Mouse (Mus musculus) heart, embryonic 10.5 days (tissue): Measurements from ENCODE around the gene Fam214b. TPM values are rescaled to one million over a fixed set of nuclear protein-coding genes. Genes with fewer than 3 reads are reported as not detected.

Experiments
- DNase-seq: peaks from one replicate; pipeline ENCODE4 v3.0.0-alpha.2; 2017; ENCODE audit warnings: low spot score
- H3K27ac ChIP-seq: fragments of 300-500 bp; sonication (generic); 2 replicates; pipeline ENCODE4 v1.5.1; 2016; ENCODE audit warnings: mild to moderate bottlenecking
- H3K27me3 ChIP-seq: fragments of 300-500 bp; sonication (generic); 2 replicates; pipeline ENCODE4 v1.6.1; 2016; ENCODE audit warnings: mild to moderate bottlenecking; ENCODE audit not compliant: poor library complexity, insufficient read depth, severe bottlenecking
- H3K36me3 ChIP-seq: fragments of 300-500 bp; sonication (generic); 2 replicates; pipeline ENCODE4 v1.6.1; 2016; ENCODE audit warnings: mild to moderate bottlenecking, moderate library complexity
- H3K4me1 ChIP-seq: fragments of 300-500 bp; sonication (generic); 2 replicates; pipeline ENCODE4 v1.6.1; 2016; ENCODE audit warnings: mild to moderate bottlenecking
- H3K4me3 ChIP-seq: fragments of 300-500 bp; sonication (generic); 2 replicates; pipeline ENCODE4 v1.5.1; 2016; ENCODE audit warnings: mild to moderate bottlenecking, moderate library complexity
- H3K9me3 ChIP-seq: fragments of 300-500 bp; sonication (generic); 2 replicates; pipeline ENCODE4 v1.6.1; 2016; ENCODE audit warnings: mild to moderate bottlenecking, moderate library complexity
- WGBS: fragments of 180-500 bp; shearing (Covaris S2); methylation state at CpG from one replicate; pipeline ENCODE4 v1.1.7; 2016; 5-methylcytosine and 5-hydroxymethylcytosine counted together
- polyA plus RNA-seq: library from polyadenylated mRNA; unstranded; fragments of >200 nt; fragmentation: Nextera tagmentation; extraction: Ambion mirVana; gene quantifications from 2 replicates; pipeline ENCODE4 v1.2.1, GENCODE M21; 2016

The Fam214b gene
- polyA plus RNA-seq, 1 experiment from 2014 or later: 12.0 TPM

- no peak for DNase-seq
- no peak overlapping the region for H3K4me3 ChIP-seq
- H3K4me1 ChIP-seq: peaks cover 51% of the 10 kb centered on the region
- peaks cover 32% of the 10 kb centered on the region for H3K36me3 ChIP-seq
- H3K9me3 ChIP-seq: no peaks in the 10 kb centered on the region
- H3K27ac ChIP-seq: no peak overlapping the region
- WGBS: 90% methylated on average over 6 of the region's 6 CpGs
- H3K27me3 ChIP-seq: no peaks in the 10 kb centered on the region
Observed at GRCm38 (mm10) chr4:43035851-43036250, 10.2 kb downstream of the Fam214b start.

DNA sequence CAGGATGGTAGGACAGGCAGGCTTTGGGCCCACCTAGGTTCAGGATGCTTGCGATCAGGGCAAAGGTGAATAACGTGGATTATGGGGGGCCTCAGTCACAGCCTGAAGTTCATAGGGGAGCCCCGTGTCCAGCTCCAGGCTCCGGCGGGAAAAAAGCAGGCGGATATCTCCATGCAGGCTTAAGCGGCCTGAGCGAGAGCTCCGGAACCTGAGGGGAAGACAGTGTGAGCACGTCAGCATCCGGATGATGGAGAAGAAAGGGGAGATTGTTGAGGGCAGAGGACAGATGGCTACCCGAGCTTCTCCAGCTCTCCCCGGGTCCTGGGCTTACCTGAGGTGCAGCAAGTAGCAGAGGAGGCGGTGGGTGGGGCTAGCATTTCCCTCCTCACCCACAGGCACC lies 12.5 kb downstream of the Fam214b start:
- H3K4me1 ChIP-seq: peaks cover 41% of the 10 kb centered on the region
- H3K36me3 ChIP-seq: peaks cover 47% of the 10 kb centered on the region
- DNase-seq: no peak
- no peak overlapping the region for H3K4me3 ChIP-seq
- H3K27ac ChIP-seq: no peak overlapping the region
- WGBS: 78% methylated on average over 14 of the region's 14 CpGs
- no peaks in the 10 kb centered on the region for H3K27me3 ChIP-seq
- H3K9me3 ChIP-seq: no peaks in the 10 kb centered on the region

DNA sequence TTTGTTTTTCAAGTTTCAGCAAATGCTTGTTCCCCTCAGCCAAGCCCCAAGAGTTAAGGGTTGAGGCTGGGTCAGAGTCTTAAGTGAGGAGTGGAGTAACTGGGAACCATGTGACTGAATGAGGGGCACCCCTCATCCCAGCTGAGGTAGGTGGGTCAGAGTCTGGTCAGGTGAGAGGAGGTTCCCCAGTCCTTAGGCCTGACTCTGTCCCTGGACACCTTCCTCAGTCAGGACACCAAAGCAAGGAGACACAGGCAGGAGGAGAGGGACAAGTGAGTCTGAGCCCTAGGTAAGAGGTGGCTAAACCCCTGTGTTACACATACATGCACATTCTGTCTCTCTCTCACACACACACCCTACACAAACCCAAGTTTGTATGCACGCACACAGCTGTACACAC lies 13.5 kb downstream of the Fam214b start:
- no peak overlapping the region for H3K27ac ChIP-seq
- peaks cover 57% of the 10 kb centered on the region for H3K36me3 ChIP-seq
- DNase-seq: no peak
- H3K9me3 ChIP-seq: no peaks in the 10 kb centered on the region
- H3K27me3 ChIP-seq: no peaks in the 10 kb centered on the region
- peaks cover 32% of the 10 kb centered on the region for H3K4me1 ChIP-seq
- no peak overlapping the region for H3K4me3 ChIP-seq
- 100% methylated on average over 1 of the region's 1 CpGs for WGBS

DNA sequence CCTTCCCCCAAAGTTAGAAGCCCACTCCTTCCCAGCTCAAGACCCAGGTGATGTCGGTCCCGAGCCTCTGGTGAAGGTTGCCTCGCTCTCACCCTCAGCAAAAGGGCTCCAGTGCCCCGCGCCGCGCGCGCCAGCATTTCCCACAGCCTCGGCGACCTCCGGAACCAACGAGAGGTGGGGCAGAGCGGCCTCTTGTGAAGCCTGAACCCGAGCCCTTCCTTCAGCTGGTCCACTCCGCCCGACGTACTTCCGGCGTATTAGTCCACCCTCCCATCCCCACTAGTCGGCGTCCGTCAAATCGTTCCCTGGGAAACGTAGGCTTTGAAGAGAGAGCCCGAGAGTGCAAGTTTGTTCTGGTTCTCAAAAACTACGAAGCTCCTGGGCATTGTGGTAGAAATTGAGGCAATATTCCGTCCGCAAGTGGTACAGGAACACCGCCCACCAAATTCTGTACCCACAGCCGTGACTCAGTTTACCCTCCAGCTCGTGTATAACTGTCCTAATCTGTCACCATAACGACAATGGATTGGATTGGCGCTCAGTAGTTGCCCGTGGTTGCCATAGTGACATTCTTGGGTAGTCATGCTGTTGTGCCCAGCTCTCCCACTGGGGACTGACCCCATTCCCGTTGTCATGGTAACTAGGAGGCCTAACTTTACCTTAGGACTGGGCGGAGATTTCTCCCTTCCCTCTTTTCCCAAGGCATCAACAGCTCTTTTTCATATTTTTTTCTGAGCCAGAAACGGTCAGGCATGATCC lies 14.6 kb downstream of the Fam214b start, which contains the start of gene Stoml2:
Gene Stoml2, minus strand, starts transcription at position 474 of the 759 bp plus-strand sequence.
- Histone ChIP-seq H3K9me3 (no peaks in the 10 kb centered on the region), H3K36me3 (peaks cover 64% of the 10 kb centered on the region), H3K27me3 (no peaks in the 10 kb centered on the region), H3K4me1 (peaks cover 22% of the 10 kb centered on the region), H3K27ac (peak within 1 kb of the TSS; percentile 96), H3K4me3 (peak within 1 kb of the TSS; percentile 73)
- DNase-seq: peak; percentile 98
- WGBS: 1% methylated on average over 38 of the region's 38 CpGs

DNA sequence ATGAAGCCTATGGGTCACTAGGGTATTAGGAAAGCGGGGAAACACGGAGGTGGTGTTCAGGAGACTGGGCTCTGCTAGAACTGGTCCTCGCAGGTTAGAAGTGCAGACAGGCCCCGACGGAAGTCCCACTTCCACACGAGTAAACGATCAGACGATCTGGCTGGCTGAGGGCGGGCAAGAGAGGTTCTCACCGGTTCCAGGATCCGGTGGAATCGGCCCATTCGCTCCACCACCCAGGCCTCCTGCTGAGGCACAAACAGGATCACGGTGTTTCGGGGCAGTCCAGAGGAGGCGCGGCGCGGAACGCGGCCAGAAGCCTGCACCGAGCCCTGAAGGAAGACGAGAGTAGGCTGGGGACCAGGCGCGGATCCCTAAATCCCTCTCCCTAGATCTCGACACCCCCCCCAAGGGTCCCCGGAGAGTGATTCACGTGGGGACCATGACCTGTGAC lies 15.2 kb downstream of the Fam214b start:
- DNase-seq: no peak
- Histone ChIP-seq H3K4me3 (peak overlapping the region; percentile 73), H3K4me1 (peaks cover 19% of the 10 kb centered on the region), H3K9me3 (no peaks in the 10 kb centered on the region), H3K36me3 (peaks cover 57% of the 10 kb centered on the region), H3K27me3 (no peaks in the 10 kb centered on the region), H3K27ac (peak overlapping the region; percentile 96)
- 2% methylated on average over 28 of the region's 28 CpGs for WGBS

GRCm38 (mm10) chr4:43030352-43030751 lies 15.7 kb downstream of the Fam214b start:
- peak overlapping the region; percentile 96 for H3K27ac ChIP-seq
- no peak for DNase-seq
- H3K9me3 ChIP-seq: no peaks in the 10 kb centered on the region
- H3K4me3 ChIP-seq: peak overlapping the region; percentile 73
- no peaks in the 10 kb centered on the region for H3K27me3 ChIP-seq
- peaks cover 19% of the 10 kb centered on the region for H3K4me1 ChIP-seq
- 66% methylated on average over 9 of the region's 9 CpGs for WGBS
- peaks cover 54% of the 10 kb centered on the region for H3K36me3 ChIP-seq

GRCm38 (mm10) chr4:43029749-43030148 lies 16.3 kb downstream of the Fam214b start:
- 89% methylated on average over 9 of the region's 9 CpGs for WGBS
- Histone ChIP-seq H3K36me3 (peaks cover 52% of the 10 kb centered on the region), H3K4me1 (peaks cover 25% of the 10 kb centered on the region), H3K9me3 (no peaks in the 10 kb centered on the region), H3K27ac (no peak overlapping the region), H3K27me3 (no peaks in the 10 kb centered on the region), H3K4me3 (no peak overlapping the region; the same call in 1 of the 2 replicates)
- DNase-seq: no peak

DNA sequence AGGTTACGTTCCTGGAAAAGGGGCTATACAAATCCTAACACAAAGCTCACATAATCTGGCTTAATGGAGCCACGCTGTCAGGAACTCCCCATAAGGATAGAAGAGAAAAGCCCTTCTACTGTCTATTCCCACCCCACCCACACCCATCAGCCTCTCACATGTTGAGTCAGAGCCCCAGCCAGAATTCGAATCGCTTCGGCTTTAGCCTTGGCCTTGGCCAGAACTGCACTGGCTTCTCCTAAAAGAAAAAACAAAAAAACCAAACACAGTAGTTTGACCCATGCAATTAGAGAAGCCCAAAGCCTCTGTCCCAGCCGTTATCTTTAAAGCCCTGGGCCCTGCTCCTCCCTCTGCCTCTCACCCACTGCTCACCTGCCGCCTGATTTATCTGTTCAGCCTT lies 16.9 kb downstream of the Fam214b start:
- H3K9me3 ChIP-seq: no peaks in the 10 kb centered on the region
- H3K4me1 ChIP-seq: peaks cover 31% of the 10 kb centered on the region
- H3K27me3 ChIP-seq: no peaks in the 10 kb centered on the region
- no peak for DNase-seq
- no peak overlapping the region for H3K27ac ChIP-seq
- H3K36me3 ChIP-seq: peaks cover 52% of the 10 kb centered on the region
- H3K4me3 ChIP-seq: no peak overlapping the region
- WGBS: 92% methylated on average over 7 of the region's 7 CpGs

- no peaks in the 10 kb centered on the region for H3K9me3 ChIP-seq
- peak within 1 kb of the TSS; percentile 74 for H3K4me3 ChIP-seq
- peak within 1 kb of the TSS; percentile 90 for H3K27ac ChIP-seq
- peak; percentile 96 for DNase-seq
- H3K36me3 ChIP-seq: peaks cover 81% of the 10 kb centered on the region
- no peaks in the 10 kb centered on the region for H3K27me3 ChIP-seq
- H3K4me1 ChIP-seq: peaks cover 20% of the 10 kb centered on the region
- WGBS: 8% methylated on average over 42 of the region's 42 CpGs
Observed at GRCm38 (mm10) chr4:43025084-43025960, 20.7 kb downstream of the Fam214b start, which contains the start of gene Pigo. Pigo (minus strand) TSS chr4:43025819.

GRCm38 (mm10) chr4:43024673-43025072 lies 21.3 kb downstream of the Fam214b start:
- DNase-seq: no peak
- Histone ChIP-seq H3K27ac (peak overlapping the region; percentile 90), H3K27me3 (no peaks in the 10 kb centered on the region), H3K36me3 (peaks cover 84% of the 10 kb centered on the region), H3K9me3 (no peaks in the 10 kb centered on the region), H3K4me3 (peak overlapping the region; percentile 74), H3K4me1 (peaks cover 14% of the 10 kb centered on the region)
- 73% methylated on average over 14 of the region's 14 CpGs for WGBS

GRCm38 (mm10) chr4:43021341-43021740 lies 24.7 kb downstream of the Fam214b start:
- peaks cover 11% of the 10 kb centered on the region for H3K4me1 ChIP-seq
- no peak overlapping the region for H3K27ac ChIP-seq
- no peak for DNase-seq
- peaks cover 81% of the 10 kb centered on the region for H3K36me3 ChIP-seq
- no peak overlapping the region for H3K4me3 ChIP-seq
- H3K27me3 ChIP-seq: no peaks in the 10 kb centered on the region
- WGBS: 72% methylated on average over 17 of the region's 17 CpGs
- H3K9me3 ChIP-seq: no peaks in the 10 kb centered on the region

DNA sequence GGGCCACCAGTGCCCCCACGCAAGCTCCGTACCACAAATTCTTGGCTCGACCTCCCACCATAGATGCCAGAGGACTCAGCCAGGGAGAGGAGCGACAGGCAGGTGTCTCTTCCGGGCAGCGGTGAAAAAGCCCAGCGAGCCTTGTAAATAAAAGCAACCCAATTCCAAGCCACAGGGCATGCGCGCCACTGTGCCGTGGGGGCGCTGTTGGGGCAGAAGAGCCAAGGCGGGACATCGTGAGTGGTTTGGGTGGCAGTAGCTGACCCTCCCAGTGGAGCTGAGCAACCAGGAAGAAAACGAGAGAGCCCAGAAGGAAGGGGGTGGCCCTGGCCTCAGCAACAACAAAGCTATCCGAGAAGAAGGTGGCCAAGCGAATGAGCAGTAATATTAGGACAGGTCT lies 25.1 kb downstream of the Fam214b start:
- no peaks in the 10 kb centered on the region for H3K9me3 ChIP-seq
- no peak for DNase-seq
- H3K4me1 ChIP-seq: peaks cover 11% of the 10 kb centered on the region
- no peak overlapping the region for H3K4me3 ChIP-seq
- no peak overlapping the region for H3K27ac ChIP-seq
- WGBS: 85% methylated on average over 16 of the region's 16 CpGs
- H3K36me3 ChIP-seq: peaks cover 81% of the 10 kb centered on the region
- no peaks in the 10 kb centered on the region for H3K27me3 ChIP-seq
